Mouse (Mus musculus) ES-CJ7 (cell line): Measurements from ENCODE around the gene Add1.

Experiments
- DNase-seq: peaks from one replicate; pipeline ENCODE4 v3.0.0; 2011; ENCODE audit warnings: low read depth, low spot score

The Add1 gene

GRCm38 (mm10) chr5:34573268-34574221, at the start of gene Add1:
TSS of gene Add1 (plus strand) at chr5:34573664.
- DNase-seq: peak; percentile 97

- DNase-seq: peak; percentile 21
Observed at GRCm38 (mm10) chr5:34523958-34524485, 49.4 kb upstream of the Add1 start.

- no peak for DNase-seq
Observed at GRCm38 (mm10) chr5:34524511-34524910, 49.0 kb upstream of the Add1 start.

GRCm38 (mm10) chr5:34525663-34526476, 47.6 kb upstream of the Add1 start, which contains the start of gene Sh3bp2:
TSS of gene Sh3bp2 (plus strand) at chr5:34525838.
- peak; percentile 89 for DNase-seq

GRCm38 (mm10) chr5:34526477-34526775, 47.0 kb upstream of the Add1 start:
- peak; percentile 31 for DNase-seq

- no peak for DNase-seq
Observed at GRCm38 (mm10) chr5:34527352-34527751, 46.1 kb upstream of the Add1 start.

GRCm38 (mm10) chr5:34528724-34529123, 44.7 kb upstream of the Add1 start:
- DNase-seq: no peak

GRCm38 (mm10) chr5:34530116-34530515, 43.3 kb upstream of the Add1 start:
- no peak for DNase-seq

GRCm38 (mm10) chr5:34530687-34531086, 42.8 kb upstream of the Add1 start:
- no peak for DNase-seq

GRCm38 (mm10) chr5:34533066-34533465, 40.4 kb upstream of the Add1 start:
- no peak for DNase-seq

- no peak for DNase-seq
Observed at GRCm38 (mm10) chr5:34533820-34534219, 39.6 kb upstream of the Add1 start.

- DNase-seq: no peak
Observed at GRCm38 (mm10) chr5:34534776-34535581, 38.5 kb upstream of the Add1 start.

- no peak for DNase-seq
Observed at GRCm38 (mm10) chr5:34535831-34536230, 37.6 kb upstream of the Add1 start.

- DNase-seq: no peak
Observed at GRCm38 (mm10) chr5:34538079-34538478, 35.4 kb upstream of the Add1 start.

GRCm38 (mm10) chr5:34538527-34538926, 34.9 kb upstream of the Add1 start:
- peak; percentile 74 for DNase-seq

- DNase-seq: no peak
Observed at GRCm38 (mm10) chr5:34539121-34539520, 34.3 kb upstream of the Add1 start.

GRCm38 (mm10) chr5:34542166-34542565, 31.3 kb upstream of the Add1 start:
- DNase-seq: no peak

- DNase-seq: no peak
Observed at GRCm38 (mm10) chr5:34543114-34543513, 30.4 kb upstream of the Add1 start.

GRCm38 (mm10) chr5:34547410-34547809, 26.1 kb upstream of the Add1 start:
- peak; percentile 70 for DNase-seq

- no peak for DNase-seq
Observed at GRCm38 (mm10) chr5:34549135-34549482, 24.4 kb upstream of the Add1 start.

- DNase-seq: peak; percentile 17
Observed at GRCm38 (mm10) chr5:34549483-34550221, 23.8 kb upstream of the Add1 start.
